Mouse (Mus musculus): ENCODE measurements around the gene Gpr155. TPM values are rescaled to one million over a fixed set of nuclear protein-coding genes. Genes with fewer than 3 reads are reported as not detected.
A peak's percentile ranks its signal among the peaks of the same experiment; 100 is the strongest.

Gene Gpr155
- polyA plus RNA-seq, 1 experiment from 2014 or later: 5.9 TPM

DNA sequence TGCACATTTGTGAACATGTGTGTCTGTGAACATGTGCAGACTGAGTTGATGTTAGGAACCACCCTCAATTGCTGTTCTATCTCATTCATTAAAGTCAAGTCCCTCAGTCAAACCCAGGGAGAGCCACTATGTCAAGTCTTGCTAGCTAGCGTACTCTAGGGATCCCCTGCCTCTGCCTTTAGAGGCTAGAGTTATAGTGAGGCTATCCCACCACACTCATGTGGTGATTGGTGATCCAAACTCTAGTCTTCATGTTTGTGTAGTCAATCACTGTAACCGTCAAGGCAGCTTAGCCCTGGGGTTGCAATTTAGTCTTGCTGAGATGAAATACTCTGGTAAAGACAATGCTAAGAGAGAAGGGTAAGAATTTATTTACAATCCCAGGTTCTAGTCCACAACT lies 11.1 kb upstream of the Gpr155 start:
- H3K27me3 ChIP-seq (ENCODE audit: control insufficient read depth, insufficient read depth, low read length): no peaks in the 10 kb centered on the region
- H3K36me3 ChIP-seq (replicated peaks; ENCODE audit: control insufficient read depth, insufficient read depth, low read depth, low read length): no peaks in the 10 kb centered on the region
- no peaks in the 10 kb centered on the region for H3K4me1 ChIP-seq (ENCODE audit: control insufficient read depth, insufficient read depth, low read length)
- no peaks in the 10 kb centered on the region for H3K9me3 ChIP-seq (replicated peaks; ENCODE audit: control insufficient read depth, low read length)
- H3K4me3 ChIP-seq (ENCODE audit: low read depth, low read length): no peak overlapping the region
- H3K4me2 ChIP-seq (ENCODE audit: low read depth, low read length): no peak overlapping the region
- ATAC-seq (replicated peaks; ENCODE audit: insufficient number of reproducible peaks, low FRiP score, low TSS enrichment, low read depth) (no peak), DNase-seq (ENCODE audit: low spot score) (no peak)
- H3K9ac ChIP-seq (replicated peaks; ENCODE audit: low read length): no peak overlapping the region
- WGBS: 94% methylated on average over 2 of the region's 2 CpGs
- no peak overlapping the region for H3K27ac ChIP-seq (replicated peaks; ENCODE audit: low read depth, low read length)

DNA sequence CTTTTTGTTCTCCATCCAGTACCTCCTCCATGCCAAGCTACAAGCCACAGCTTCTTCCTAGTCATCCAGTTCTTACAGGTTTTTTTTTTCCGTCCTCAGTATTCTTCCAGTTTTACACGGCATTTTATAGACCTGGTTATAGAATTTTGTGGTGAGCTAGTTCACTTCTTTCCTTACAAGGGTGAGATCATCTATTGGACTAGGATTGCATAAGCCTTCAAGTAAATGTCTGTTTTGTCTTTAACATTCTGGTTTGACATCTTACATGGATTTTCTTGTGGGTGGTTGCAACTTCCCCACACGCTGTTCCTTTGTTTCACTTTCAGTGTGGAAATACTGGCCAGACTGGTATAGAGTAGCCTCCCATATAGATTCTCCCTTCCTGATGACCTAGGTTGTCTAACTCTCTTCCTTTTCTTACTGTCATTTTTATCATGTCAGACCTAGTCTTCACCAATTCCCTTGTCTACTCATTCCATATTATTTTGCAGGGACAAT lies 10.5 kb upstream of the Gpr155 start:
- 86% methylated on average over 3 of the region's 3 CpGs for WGBS
- Histone ChIP-seq H3K4me3 (ENCODE audit: low read depth, low read length) (no peak overlapping the region), H3K4me1 (ENCODE audit: control insufficient read depth, insufficient read depth, low read length) (no peaks in the 10 kb centered on the region), H3K4me2 (ENCODE audit: low read depth, low read length) (no peak overlapping the region), H3K27ac (replicated peaks; ENCODE audit: low read depth, low read length) (no peak overlapping the region), H3K36me3 (replicated peaks; ENCODE audit: control insufficient read depth, insufficient read depth, low read depth, low read length) (no peaks in the 10 kb centered on the region), H3K27me3 (ENCODE audit: control insufficient read depth, insufficient read depth, low read length) (no peaks in the 10 kb centered on the region), H3K9ac (replicated peaks; ENCODE audit: low read length) (no peak overlapping the region), H3K9me3 (replicated peaks; ENCODE audit: control insufficient read depth, low read length) (no peaks in the 10 kb centered on the region)
- ATAC-seq (replicated peaks; ENCODE audit: insufficient number of reproducible peaks, low FRiP score, low TSS enrichment, low read depth) (no peak), DNase-seq (ENCODE audit: low spot score) (no peak)

DNA sequence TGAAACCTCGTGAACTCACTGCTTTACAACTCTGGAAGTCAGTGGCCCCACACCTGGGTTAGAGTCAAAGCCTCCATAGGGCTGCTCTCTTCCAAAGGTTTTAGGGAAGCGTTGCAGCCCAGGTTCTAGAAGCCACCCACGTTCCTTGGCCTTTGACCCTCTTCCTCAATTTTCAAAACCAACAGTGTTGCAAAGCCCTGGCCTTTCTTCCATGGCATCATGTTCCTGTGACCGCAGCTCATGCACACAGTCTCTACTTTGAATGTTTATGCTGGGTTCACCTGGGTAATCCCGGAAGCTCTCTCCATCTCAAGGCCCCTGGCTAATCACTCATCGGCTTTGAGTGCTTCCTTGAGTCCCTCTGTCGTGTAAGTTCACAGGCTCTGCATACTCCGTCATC lies 9.1 kb upstream of the Gpr155 start:
- DNase-seq (ENCODE audit: low spot score) (no peak), ATAC-seq (replicated peaks; ENCODE audit: insufficient number of reproducible peaks, low FRiP score, low TSS enrichment, low read depth) (no peak)
- Histone ChIP-seq H3K27me3 (ENCODE audit: control insufficient read depth, insufficient read depth, low read length) (no peaks in the 10 kb centered on the region), H3K27ac (replicated peaks; ENCODE audit: low read depth, low read length) (no peak overlapping the region), H3K4me1 (ENCODE audit: control insufficient read depth, insufficient read depth, low read length) (no peaks in the 10 kb centered on the region), H3K9ac (replicated peaks; ENCODE audit: low read length) (no peak overlapping the region), H3K4me2 (ENCODE audit: low read depth, low read length) (no peak overlapping the region), H3K9me3 (replicated peaks; ENCODE audit: control insufficient read depth, low read length) (no peaks in the 10 kb centered on the region), H3K4me3 (ENCODE audit: low read depth, low read length) (no peak overlapping the region), H3K36me3 (replicated peaks; ENCODE audit: control insufficient read depth, insufficient read depth, low read depth, low read length) (no peaks in the 10 kb centered on the region)
- 77% methylated on average over 8 of the region's 8 CpGs for WGBS

DNA sequence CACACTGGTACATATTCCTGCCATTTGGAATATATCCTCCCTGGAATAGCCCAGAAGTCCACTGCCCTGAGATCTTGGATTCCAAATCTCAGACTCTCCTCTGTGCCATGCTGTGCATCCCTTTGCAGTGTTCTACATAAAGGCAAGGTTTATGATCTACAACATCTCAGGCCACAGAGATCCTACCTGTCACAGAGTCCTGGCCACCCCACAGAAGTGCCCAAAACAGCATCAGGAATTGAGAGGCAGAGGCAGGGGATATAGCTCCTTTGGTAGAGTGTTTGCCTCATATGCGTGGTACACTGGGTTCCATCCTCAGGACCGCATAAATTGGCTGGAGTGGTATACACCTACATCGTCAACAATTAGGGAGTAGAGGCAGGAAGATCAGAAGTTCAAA lies 8.1 kb upstream of the Gpr155 start:
- Histone ChIP-seq H3K27me3 (ENCODE audit: control insufficient read depth, insufficient read depth, low read length) (no peaks in the 10 kb centered on the region), H3K4me1 (ENCODE audit: control insufficient read depth, insufficient read depth, low read length) (no peaks in the 10 kb centered on the region), H3K36me3 (replicated peaks; ENCODE audit: control insufficient read depth, insufficient read depth, low read depth, low read length) (no peaks in the 10 kb centered on the region), H3K9ac (replicated peaks; ENCODE audit: low read length) (no peak overlapping the region), H3K4me2 (ENCODE audit: low read depth, low read length) (no peak overlapping the region), H3K27ac (replicated peaks; ENCODE audit: low read depth, low read length) (no peak overlapping the region), H3K9me3 (replicated peaks; ENCODE audit: control insufficient read depth, low read length) (no peaks in the 10 kb centered on the region), H3K4me3 (ENCODE audit: low read depth, low read length) (no peak overlapping the region)
- no peak for DNase-seq (ENCODE audit: low spot score)
- WGBS: 93% methylated on average over 3 of the region's 3 CpGs
- ATAC-seq (replicated peaks; ENCODE audit: insufficient number of reproducible peaks, low FRiP score, low TSS enrichment, low read depth): no peak

DNA sequence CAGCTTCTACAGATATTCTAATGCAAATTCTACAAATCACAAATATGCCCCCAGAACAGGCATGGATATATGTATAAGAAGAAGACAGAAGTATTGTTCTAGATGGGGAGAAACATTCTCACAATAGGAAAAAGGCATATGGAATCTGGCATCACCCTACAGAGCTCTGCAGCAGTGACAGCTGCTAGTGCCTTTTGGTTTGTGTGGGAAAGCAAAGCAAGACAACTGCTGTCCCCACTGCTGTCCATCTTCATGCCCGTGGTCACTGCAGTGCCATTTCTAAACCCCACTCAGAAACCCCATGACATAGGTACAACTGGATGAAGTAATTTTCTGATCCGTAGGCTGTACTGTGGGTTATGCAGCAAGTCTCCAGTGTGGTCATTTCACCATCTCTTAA lies 6.4 kb upstream of the Gpr155 start:
- H3K9me3 ChIP-seq (replicated peaks; ENCODE audit: control insufficient read depth, low read length): no peaks in the 10 kb centered on the region
- H3K4me2 ChIP-seq (ENCODE audit: low read depth, low read length): no peak overlapping the region
- no peak overlapping the region for H3K27ac ChIP-seq (replicated peaks; ENCODE audit: low read depth, low read length)
- ATAC-seq (replicated peaks; ENCODE audit: insufficient number of reproducible peaks, low FRiP score, low TSS enrichment, low read depth): no peak
- H3K36me3 ChIP-seq (replicated peaks; ENCODE audit: control insufficient read depth, insufficient read depth, low read depth, low read length): no peaks in the 10 kb centered on the region
- no peak for DNase-seq (ENCODE audit: low spot score)
- H3K4me3 ChIP-seq (ENCODE audit: low read depth, low read length): no peak overlapping the region
- WGBS: 76% methylated on average over 2 of the region's 2 CpGs
- H3K27me3 ChIP-seq (ENCODE audit: control insufficient read depth, insufficient read depth, low read length): no peaks in the 10 kb centered on the region
- no peaks in the 10 kb centered on the region for H3K4me1 ChIP-seq (ENCODE audit: control insufficient read depth, insufficient read depth, low read length)
- H3K9ac ChIP-seq (replicated peaks; ENCODE audit: low read length): no peak overlapping the region

DNA sequence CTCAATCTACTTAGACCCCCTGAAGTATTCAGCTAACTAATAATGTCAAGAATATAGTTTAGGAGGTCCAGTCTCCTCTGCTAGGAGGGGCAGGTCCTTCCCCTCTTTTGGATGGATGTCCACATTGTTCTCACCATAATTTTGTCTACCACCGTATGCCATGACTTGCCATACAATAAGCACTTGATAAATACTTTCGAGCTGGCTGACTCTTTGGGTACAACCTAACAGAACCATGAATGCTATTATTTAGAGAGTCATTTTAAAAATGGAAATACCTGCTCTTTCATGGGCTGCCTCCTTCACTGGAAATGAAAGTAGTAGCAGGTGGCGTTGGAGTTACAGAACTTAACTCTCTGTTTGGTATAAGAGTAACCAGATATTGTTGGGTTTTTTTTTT lies 3.6 kb upstream of the Gpr155 start:
- WGBS: 91% methylated on average over 3 of the region's 3 CpGs
- H3K4me1 ChIP-seq (ENCODE audit: control insufficient read depth, insufficient read depth, low read length): peaks cover 3% of the 10 kb centered on the region; the same call in 1 of the 2 replicates
- no peaks in the 10 kb centered on the region for H3K36me3 ChIP-seq (replicated peaks; ENCODE audit: control insufficient read depth, insufficient read depth, low read depth, low read length)
- H3K9ac ChIP-seq (replicated peaks; ENCODE audit: low read length): no peak overlapping the region
- no peaks in the 10 kb centered on the region for H3K9me3 ChIP-seq (replicated peaks; ENCODE audit: control insufficient read depth, low read length)
- no peak overlapping the region for H3K4me2 ChIP-seq (ENCODE audit: low read depth, low read length)
- ATAC-seq (replicated peaks; ENCODE audit: insufficient number of reproducible peaks, low FRiP score, low TSS enrichment, low read depth) (no peak), DNase-seq (ENCODE audit: low spot score) (no peak)
- H3K27ac ChIP-seq (replicated peaks; ENCODE audit: low read depth, low read length): no peak overlapping the region
- H3K4me3 ChIP-seq (ENCODE audit: low read depth, low read length): no peak overlapping the region
- H3K27me3 ChIP-seq (ENCODE audit: control insufficient read depth, insufficient read depth, low read length): no peaks in the 10 kb centered on the region

DNA sequence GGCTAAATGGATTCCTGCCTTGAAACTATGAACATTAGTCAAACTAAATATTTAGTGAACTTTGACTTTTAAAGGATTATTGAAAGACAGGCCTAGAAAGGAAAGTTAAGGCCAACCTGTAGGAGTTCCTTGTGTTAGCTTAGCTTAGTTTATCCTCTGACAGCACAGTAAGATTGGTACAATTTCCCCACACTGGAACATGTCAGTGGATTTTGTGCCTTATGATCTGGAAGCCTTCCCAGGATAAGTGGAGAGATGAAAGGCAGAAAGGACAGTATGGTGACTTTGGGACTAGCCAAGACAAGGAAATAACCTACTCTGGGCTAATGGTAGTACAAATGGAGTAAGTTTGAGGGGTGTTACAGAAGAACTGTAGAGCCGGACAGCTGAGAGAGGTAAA lies 1.4 kb upstream of the Gpr155 start:
- Histone ChIP-seq H3K4me3 (ENCODE audit: low read depth, low read length) (no peak overlapping the region), H3K9ac (replicated peaks; ENCODE audit: low read length) (no peak overlapping the region), H3K4me2 (ENCODE audit: low read depth, low read length) (no peak overlapping the region), H3K27me3 (ENCODE audit: control insufficient read depth, insufficient read depth, low read length) (no peaks in the 10 kb centered on the region), H3K36me3 (replicated peaks; ENCODE audit: control insufficient read depth, insufficient read depth, low read depth, low read length) (no peaks in the 10 kb centered on the region), H3K4me1 (ENCODE audit: control insufficient read depth, insufficient read depth, low read length) (peaks cover 3% of the 10 kb centered on the region; the same call in 1 of the 2 replicates), H3K27ac (replicated peaks; ENCODE audit: low read depth, low read length) (no peak overlapping the region), H3K9me3 (replicated peaks; ENCODE audit: control insufficient read depth, low read length) (no peaks in the 10 kb centered on the region)
- no peak for DNase-seq (ENCODE audit: low spot score)
- WGBS: 85% methylated on average over 1 of the region's 1 CpGs
- no peak for ATAC-seq (replicated peaks; ENCODE audit: insufficient number of reproducible peaks, low FRiP score, low TSS enrichment, low read depth)

DNA sequence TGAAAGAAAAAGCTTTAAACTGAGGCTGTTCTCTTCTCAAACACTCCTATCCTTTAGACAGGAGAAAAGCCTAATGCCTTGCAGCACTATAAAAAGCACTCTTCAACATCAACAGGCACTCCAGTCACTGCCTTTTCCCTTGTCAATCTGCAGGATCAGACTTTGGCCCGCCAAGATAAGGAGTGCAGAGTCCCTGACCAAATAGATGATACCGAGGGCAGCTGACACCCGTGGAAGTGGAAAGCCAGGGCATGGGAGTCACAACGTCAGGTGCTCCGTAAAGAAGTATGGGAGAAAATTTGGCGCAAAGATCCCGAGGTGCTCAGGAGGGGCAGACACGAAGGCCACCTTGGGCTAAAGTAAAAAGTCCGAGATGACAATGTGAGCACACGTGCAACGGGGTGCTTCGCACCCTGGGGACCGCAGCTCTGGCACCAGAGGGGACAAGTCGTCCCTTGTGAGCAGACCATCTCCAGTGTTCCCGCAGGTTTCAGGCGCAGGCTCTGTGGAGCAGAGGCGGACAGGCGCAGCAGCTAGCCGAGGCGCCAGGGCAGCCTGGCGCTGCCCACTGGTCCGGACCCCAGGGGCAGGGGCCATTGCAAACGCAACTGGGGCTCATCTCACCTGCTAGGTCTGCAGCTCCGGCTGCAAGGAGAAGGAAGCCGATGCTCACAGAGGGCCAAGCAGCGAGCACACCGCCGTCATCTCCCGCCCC lies 574 bp downstream of the Gpr155 start:
- H3K4me3 ChIP-seq (ENCODE audit: low read depth, low read length): peak overlapping the region; percentile 74
- ATAC-seq (replicated peaks; ENCODE audit: insufficient number of reproducible peaks, low FRiP score, low TSS enrichment, low read depth) (peak; percentile 47), DNase-seq (ENCODE audit: low spot score) (no peak)
- peaks cover 3% of the 10 kb centered on the region; the same call in 1 of the 2 replicates for H3K4me1 ChIP-seq (ENCODE audit: control insufficient read depth, insufficient read depth, low read length)
- no peak overlapping the region for H3K27ac ChIP-seq (replicated peaks; ENCODE audit: low read depth, low read length)
- H3K9ac ChIP-seq (replicated peaks; ENCODE audit: low read length): peak overlapping the region; percentile 65
- WGBS: 2% methylated on average over 29 of the region's 29 CpGs
- peak overlapping the region; percentile 99 for H3K4me2 ChIP-seq (ENCODE audit: low read depth, low read length)
- H3K36me3 ChIP-seq (replicated peaks; ENCODE audit: control insufficient read depth, insufficient read depth, low read depth, low read length): no peaks in the 10 kb centered on the region
- no peaks in the 10 kb centered on the region for H3K9me3 ChIP-seq (replicated peaks; ENCODE audit: control insufficient read depth, low read length)
- H3K27me3 ChIP-seq (ENCODE audit: control insufficient read depth, insufficient read depth, low read length): no peaks in the 10 kb centered on the region
